Mouse (Mus musculus) embryonic fibroblast, embryonic 13.5 days (primary cell): Measurements from ENCODE around the gene Mrgprd. TPM values are rescaled to one million over a fixed set of nuclear protein-coding genes. Genes with fewer than 3 reads are reported as not detected.

ENCODE experiments used
- H3K27ac ChIP-seq: 2 replicates; pipeline ENCODE4 v1.5.1; 2012; ENCODE audit warnings: low read length, control low read depth, inconsistent platforms; ENCODE audit not compliant: insufficient read depth
- H3K4me1 ChIP-seq: 2 replicates; pipeline ENCODE4 v1.6.1; 2011; ENCODE audit warnings: low read length; ENCODE audit not compliant: control insufficient read depth, insufficient read depth
- H3K4me3 ChIP-seq: 2 replicates; pipeline ENCODE4 v1.5.1; 2011; ENCODE audit warnings: mild to moderate bottlenecking, control low read depth, low read length; ENCODE audit not compliant: insufficient read depth
- CTCF ChIP-seq: IDR thresholded peaks from 2 replicates; pipeline ENCODE4 v1.5.1; 2011; ENCODE audit warnings: mild to moderate bottlenecking, control low read depth, low read length, moderate library complexity, borderline replicate concordance; ENCODE audit not compliant: insufficient read depth
- POLR2A ChIP-seq: IDR thresholded peaks from 2 replicates; pipeline ENCODE4 v1.6.1; 2011; ENCODE audit warnings: low read depth, mild to moderate bottlenecking, control low read depth, low read length, moderate library complexity
- polyA plus RNA-seq: library from polyadenylated mRNA; stranded (reverse); fragments of >200 nt; gene quantifications from 2 replicates; pipeline ENCODE4 v1.2.4, GENCODE M21; 2011; ENCODE audit warnings: low read depth; ENCODE audit not compliant: missing spikeins, insufficient read length

Gene Mrgprd
- not detected in 2 replicates for polyA plus RNA-seq

DNA sequence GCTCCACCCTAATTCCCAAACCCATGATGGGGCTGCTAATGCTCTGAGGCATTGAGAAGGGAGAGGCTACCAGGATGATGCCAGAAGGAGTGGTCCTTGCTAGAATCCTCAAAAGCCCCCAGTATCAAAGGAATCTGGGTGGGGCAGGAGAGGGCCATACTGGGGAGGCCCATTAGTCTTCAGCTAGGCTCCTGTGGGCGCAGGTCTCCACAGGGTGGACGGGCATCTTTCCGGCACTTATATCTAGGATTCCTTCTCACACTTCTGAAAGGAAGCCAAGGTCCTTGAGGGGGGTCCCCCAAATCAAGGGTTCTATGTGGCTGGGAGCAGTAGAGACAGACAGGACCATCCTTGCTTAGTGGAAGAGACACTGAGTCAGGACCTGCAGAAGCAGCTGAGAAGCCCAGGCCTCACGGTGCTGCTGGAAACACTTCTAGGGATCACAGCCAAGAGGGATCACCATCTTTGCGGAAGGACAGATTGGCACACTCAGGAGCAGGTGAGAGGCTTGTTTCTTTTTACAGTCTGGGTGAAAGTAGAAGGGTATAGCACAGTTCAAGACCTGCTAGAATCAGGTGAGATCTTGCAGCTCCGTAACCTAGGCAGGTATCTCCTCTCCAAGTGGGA, at the start of gene Mrgprd:
Gene Mrgprd, plus strand, starts transcription at position 51 of the 627 bp plus-strand sequence.
- H3K4me3 ChIP-seq, result no peak within 1 kb of the TSS
- TF ChIP-seq CTCF (no peak), POLR2A (no peak)
- no peaks in the 10 kb centered on the region for H3K4me1 ChIP-seq
- H3K27ac ChIP-seq, result no peak within 1 kb of the TSS

DNA sequence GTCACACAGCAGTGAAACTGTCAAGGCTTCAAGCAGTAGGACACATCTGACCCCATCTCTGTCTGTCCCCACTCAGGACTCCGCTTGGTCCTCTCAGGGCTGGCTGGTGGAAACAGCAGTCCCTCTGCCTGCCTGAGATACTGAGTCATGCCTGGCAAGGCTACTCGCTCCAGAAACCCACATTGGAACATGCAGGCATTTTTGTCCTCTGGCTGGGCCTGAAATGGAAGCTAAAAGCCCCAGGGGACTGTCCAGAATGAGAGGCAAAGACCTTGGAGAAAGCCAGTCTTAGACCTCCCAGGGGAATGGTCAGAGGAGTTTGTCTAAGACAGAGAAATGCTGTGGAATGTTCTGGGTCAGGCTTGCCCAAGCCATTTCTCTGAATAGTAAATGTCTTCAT, 48.6 kb upstream of the Mrgprd start:
- no peak overlapping the region for H3K4me3 ChIP-seq

DNA sequence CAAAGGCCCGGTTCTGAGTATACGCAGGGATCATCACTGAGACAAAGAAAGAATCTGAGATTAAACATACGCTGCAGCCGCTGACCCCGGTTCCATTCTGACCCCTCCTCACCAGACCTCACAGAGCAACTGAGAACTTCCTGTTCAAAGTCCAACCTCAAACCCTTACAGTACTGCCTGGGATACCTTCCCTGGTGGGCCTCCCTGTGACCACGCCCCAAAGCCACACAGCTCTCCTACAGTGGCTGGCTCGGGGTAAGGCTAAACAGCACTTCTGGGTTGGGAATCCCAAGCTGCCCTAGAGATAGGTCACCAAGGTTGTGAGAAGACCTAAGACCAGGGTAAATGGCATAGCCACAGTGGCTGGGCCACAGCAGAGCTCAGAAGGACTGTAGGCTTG, 45.7 kb upstream of the Mrgprd start:
- H3K4me3 ChIP-seq, result no peak overlapping the region
- TF ChIP-seq POLR2A (no peak), CTCF (no peak)
- no peak overlapping the region for H3K27ac ChIP-seq
- peaks cover 2% of the 10 kb centered on the region; the same call in 1 of the 2 replicates for H3K4me1 ChIP-seq

More for the DNA sequence above, 48.6 kb upstream of the Mrgprd start:
- TF ChIP-seq CTCF, result no peak
- no peak for TF ChIP-seq POLR2A
- Histone ChIP-seq H3K27ac (peak overlapping the region; percentile 68), H3K4me1 (peaks cover 2% of the 10 kb centered on the region; the same call in 1 of the 2 replicates)

DNA sequence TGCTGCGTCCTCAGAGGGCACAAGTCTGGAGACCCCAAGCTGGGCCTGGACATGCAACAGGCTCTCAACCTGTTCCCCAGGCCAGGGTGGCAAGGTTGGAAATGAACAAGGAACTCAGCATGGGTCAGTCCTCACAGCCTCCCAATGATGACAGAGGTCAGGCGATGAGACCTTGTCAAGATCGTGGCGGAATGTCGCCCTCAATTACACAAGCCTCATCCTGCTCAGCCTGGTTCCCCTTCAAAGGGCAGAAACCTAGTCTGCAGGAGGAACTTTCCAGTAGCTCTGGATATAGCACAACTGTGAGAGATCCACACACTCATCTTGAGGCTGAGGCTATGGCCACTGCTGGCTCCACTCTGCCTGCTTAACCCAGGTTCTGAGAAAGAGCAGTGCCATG, 43.7 kb upstream of the Mrgprd start:
- TF ChIP-seq CTCF (no peak), POLR2A (no peak)
- H3K4me3 ChIP-seq, result no peak overlapping the region
- no peak overlapping the region for H3K27ac ChIP-seq
- H3K4me1 ChIP-seq, result peaks cover 2% of the 10 kb centered on the region; the same call in 1 of the 2 replicates

DNA sequence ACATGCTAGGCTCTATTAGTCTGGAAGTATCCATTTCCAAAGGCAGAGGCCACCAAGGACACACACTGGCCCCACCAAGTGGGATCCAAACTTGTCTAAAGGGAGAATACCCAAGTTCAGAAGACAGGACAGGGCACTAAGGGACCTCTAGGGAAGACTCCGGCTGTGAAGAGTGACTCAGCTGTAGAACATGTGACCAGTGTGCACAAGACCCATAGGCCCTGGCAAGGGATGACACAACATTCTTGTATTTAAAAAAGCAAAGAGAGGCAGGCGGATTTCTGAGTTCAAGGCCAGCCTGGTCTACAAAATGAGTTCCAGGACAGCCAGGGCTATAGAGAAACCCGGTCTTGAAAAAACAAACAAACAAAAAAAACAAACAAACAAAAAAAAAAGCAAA, 39.1 kb upstream of the Mrgprd start:
- Histone ChIP-seq H3K27ac (no peak overlapping the region), H3K4me3 (no peak overlapping the region), H3K4me1 (no peaks in the 10 kb centered on the region)
- TF ChIP-seq POLR2A, result no peak
- TF ChIP-seq CTCF, result no peak

DNA sequence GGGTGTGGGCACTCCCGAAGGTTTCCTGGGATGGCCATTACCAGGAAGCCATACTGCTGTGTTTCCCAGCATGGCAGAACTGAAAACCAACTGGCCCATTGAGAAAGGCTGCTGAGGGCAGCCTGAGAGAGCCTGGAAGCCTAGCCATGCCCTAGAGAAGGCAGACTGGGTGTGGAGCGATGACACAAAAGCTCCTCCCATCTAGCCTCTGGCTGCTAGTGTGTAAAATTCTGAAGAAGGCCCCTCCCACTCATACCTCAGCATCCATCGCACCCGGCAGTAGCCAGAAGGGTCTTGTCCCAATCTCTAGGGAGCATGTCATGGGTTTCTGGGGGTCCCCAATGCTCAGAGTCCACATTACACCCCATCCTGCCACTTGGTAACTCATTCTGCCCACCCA, 33.2 kb upstream of the Mrgprd start:
- TF ChIP-seq CTCF, result no peak
- no peak for TF ChIP-seq POLR2A
- H3K4me3 ChIP-seq, result no peak overlapping the region
- H3K27ac ChIP-seq, result no peak overlapping the region
- peaks cover 10% of the 10 kb centered on the region for H3K4me1 ChIP-seq

DNA sequence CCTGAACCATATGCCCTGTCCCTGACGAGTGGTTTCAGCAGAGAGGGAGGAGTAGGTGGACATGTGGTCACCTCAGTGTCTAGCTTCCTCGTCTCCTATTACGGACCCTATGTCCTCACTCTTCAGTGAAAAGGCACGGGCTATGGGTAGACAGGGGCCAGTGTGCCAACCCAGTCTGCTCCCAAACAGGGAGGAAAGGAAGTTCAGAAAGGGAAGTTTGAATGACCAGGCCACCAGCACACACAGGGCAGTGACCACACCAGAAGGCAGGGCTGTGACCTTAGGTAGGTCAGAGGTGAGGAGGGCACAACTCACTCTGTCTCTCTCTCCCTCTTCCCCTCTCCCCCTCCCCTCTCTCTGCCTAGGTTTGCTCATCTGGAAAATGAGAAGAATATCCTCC, 31.6 kb upstream of the Mrgprd start:
- no peak overlapping the region for H3K27ac ChIP-seq

DNA sequence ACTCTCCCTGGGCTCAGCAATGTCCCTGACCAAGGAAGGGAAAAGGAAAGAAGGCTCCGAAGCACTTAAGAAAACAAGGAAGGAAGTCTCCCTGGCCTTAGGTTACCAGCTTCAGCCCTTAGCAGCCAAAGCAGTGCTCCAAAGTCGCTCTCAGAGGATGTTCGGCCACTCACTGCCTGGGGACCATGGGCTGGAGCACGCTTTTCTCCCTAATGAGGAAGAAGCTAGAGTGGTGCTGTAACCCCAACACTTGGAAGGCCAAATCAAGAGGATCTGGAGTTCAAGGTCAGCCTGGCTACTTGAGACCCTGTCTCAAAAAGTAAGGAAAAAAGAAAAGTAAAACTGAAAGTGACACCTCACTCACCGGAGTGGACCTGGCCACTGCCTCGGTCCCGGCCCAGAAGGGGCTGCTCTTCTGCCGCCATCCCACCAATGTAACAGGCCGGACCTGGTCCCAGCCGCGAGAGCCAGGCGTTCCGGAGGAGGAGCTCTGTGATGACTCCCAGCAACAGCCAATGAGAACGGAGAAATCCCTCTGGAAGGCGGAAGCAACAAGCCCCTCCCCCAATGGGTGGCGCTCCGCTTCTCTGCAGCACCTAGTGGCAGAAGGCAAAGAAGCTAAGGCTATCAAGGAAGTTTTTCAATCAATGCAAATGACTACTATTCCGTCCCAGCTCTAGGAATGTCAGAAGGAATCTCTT, 31.0 kb upstream of the Mrgprd start, which contains the start of gene Tpcn2:
Gene Tpcn2, minus strand, starts transcription at position 525 of the 701 bp plus-strand sequence.
- Histone ChIP-seq H3K4me1 (peaks cover 10% of the 10 kb centered on the region), H3K4me3 (peak within 1 kb of the TSS; percentile 64), H3K27ac (peak within 1 kb of the TSS; percentile 86)
- peak; percentile 96 for TF ChIP-seq POLR2A
- no peak for TF ChIP-seq CTCF

More for the DNA sequence above, 31.6 kb upstream of the Mrgprd start:
- peak overlapping the region; percentile 64 for H3K4me3 ChIP-seq
- no peak for TF ChIP-seq CTCF
- no peak for TF ChIP-seq POLR2A
- H3K4me1 ChIP-seq, result peaks cover 10% of the 10 kb centered on the region

DNA sequence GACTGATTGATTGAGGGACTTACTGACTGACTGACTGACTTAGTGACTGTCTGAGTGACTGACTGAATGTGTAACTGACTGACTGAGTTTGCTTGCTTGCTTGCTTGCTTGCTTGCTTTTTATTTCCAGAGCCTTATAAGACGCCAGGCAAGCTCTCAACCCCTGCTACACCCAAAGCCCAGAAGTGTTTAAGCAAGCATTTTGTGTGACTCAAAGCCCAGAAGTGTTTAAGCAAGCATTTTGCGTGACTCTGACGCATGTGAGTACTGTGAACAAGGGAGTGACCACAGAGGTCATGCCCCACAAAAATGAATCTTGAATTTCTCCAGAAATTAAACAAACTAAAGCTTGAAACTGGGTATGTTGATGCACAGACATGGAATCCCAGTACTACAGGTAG, 30.3 kb upstream of the Mrgprd start:
- H3K4me3 ChIP-seq, result peak overlapping the region; percentile 35
- peaks cover 10% of the 10 kb centered on the region for H3K4me1 ChIP-seq
- no peak for TF ChIP-seq CTCF
- TF ChIP-seq POLR2A, result no peak
- H3K27ac ChIP-seq, result peak overlapping the region; percentile 86

DNA sequence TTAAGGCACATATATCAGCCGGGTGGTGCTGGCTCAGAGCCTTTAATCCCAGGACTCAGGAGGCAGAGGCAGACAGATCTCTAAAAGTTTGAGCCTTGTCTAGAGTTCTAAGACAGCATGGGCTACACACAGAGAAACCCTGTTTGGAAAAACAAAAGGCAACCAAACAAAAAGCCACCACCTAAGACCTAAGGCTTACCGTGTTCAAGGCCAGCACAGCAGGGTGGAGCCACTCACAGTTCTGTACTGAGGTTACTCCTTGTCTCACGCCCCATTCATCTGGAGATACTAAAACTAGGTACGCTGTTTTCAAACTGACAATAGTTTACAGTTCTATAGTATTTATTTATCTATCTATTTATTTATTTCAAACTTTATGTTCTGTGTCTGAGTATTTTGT, 29.2 kb upstream of the Mrgprd start:
- peaks cover 10% of the 10 kb centered on the region for H3K4me1 ChIP-seq
- TF ChIP-seq POLR2A (no peak), CTCF (no peak)
- no peak overlapping the region for H3K4me3 ChIP-seq
- no peak overlapping the region for H3K27ac ChIP-seq

DNA sequence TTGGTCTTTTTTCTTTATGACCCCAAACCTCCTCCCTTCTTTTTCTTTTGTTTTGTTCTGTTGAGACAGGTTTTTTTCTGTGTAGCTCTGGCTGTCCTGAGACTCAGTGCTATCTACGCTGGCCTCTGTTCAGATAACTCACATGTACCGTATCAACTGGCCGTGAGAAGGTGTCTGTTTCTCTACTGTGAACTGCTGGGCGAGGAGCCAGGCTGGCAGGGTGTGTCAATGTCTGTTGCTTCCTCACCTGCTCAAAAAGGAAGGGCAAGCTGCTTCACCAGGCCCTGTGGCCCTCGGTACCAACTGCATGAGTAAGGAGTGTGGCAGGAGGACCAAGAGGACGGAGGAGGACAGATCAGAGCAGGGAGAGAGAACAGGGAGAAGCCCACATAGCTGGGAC, 27.2 kb upstream of the Mrgprd start:
- H3K4me3 ChIP-seq, result no peak overlapping the region

More for the DNA sequence above, 27.2 kb upstream of the Mrgprd start:
- TF ChIP-seq POLR2A, result no peak
- Histone ChIP-seq H3K27ac (no peak overlapping the region), H3K4me1 (peaks cover 10% of the 10 kb centered on the region)
